Mouse (Mus musculus) thymus, postnatal 36 days (tissue): ENCODE measurements at regions not wholly inside any gene's neighbourhood (a gene's known extent, or its start where the extent isn't known, plus 50 kb on each side); places are given as distances from the start of the nearest gene placed in this dataset.

Experiments
- DNase-seq, 2 experiments: peaks; one replicate each; pipeline ENCODE4 v3.0.0; 2022; ENCODE audit warnings: mixed read lengths in 2 of 2

DNA sequence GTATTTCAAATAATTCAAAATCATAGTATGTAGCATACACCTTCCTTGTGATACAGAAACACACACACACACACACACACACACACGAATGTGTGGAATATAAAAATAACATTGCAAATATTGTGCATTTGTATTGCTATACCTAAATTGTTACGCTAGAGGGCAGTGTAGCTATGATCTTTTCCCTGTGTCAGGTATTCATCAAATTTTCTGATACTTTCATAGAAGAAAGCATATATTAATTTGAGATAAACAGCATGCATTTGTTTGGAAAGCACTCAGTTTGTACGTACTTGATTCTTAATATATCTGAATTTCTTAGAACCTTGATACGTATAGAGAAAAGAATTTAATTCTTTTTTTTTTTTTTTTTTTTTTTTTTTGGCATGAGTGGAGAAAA lies 1700.9 kb upstream of the Sel1l start:
- no peak for DNase-seq

DNA sequence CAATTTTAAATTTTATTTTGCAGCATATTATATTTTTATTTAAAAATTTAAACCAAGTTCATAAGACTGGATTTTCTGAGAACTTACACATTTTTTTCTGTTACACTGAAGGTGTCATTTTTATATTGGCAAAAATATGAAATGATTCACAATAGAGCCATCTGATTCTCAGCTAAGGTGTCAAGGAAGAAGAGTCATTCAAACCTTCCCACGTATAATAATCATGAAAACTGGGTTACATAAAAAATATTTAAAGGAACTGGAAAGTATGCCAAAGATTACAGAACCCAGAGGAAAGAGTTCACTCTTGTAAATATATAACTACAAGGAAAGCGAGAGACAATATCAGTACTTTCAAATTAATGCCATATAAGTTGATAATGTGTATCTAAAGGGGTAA lies 1674.5 kb upstream of the Sel1l start:
- DNase-seq, result no peak

DNA sequence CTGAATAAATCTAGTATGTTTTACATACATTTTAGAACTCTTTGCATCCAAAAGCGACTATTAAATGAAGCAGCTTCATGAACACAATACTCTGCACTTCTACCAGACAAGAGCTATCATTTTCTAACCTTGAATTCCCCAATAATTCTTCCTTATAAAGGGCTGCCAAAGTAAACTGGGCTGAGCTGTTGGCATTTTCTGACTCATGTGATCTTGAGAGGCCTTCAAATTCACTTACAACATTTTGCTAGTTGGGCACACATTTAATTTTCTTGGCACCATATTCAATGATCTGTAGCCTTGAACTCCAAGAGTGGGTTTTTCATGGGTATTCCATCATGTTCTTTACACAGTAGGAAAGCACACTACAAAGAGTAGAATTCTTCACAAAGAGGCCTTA lies 1637.4 kb upstream of the Sel1l start:
- DNase-seq, result no peak

DNA sequence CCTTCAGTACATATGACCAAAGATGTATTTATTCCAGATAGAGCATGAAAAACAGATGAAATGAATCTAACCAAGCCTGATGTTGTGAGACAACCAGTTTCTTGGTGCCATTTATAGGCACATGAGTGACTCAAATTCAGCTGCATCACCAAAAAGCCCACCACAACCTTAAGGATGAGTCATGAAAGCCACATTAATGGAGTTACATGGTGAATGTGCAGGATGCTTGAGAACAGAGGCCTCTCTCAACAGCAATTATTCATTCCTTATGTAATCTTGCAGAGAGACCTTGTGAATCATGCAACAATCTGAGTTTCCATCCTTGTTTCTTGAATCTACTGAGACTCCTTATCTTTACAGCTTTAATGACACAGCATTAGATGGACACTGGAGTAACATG lies 1613.1 kb upstream of the Sel1l start:
- no peak for DNase-seq

DNA sequence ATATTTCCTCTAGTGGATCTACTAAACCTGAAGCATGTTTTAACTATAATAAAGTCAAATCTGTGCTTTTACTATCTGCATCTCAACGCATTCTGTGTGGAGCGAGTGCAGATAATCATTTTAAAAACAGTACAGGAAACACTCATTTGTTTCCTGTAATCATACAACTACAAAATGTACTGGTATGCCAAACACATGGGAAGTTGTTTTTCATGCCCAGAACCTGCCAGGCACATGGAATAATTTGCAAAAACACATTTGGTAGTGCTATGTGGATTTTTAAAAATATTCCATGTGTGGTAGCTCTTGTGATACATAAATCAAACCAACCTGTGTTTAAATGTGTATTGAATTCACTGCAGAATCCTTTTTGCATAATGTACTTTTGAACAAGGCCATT lies 1600.5 kb upstream of the Sel1l start:
- no peak for DNase-seq

DNA sequence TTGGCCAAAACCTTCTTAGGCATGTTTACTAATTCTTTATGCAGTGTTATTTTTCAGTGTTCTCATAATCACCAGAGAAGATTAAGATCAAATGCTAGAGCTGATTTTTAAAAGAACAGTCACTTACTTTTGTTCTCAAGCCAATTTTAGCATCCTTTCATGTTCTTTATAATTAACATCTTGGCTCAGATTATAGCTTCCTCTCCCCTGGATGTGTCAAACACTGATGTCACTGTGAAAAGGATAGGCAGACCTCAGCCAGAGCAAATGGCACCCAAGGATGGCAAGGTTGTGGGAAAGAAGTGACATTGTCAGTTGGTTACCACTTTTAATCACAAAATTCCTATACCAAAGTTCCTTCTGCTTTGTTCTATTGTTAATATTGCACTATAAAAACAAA lies 1580.3 kb upstream of the Sel1l start:
- no peak for DNase-seq

DNA sequence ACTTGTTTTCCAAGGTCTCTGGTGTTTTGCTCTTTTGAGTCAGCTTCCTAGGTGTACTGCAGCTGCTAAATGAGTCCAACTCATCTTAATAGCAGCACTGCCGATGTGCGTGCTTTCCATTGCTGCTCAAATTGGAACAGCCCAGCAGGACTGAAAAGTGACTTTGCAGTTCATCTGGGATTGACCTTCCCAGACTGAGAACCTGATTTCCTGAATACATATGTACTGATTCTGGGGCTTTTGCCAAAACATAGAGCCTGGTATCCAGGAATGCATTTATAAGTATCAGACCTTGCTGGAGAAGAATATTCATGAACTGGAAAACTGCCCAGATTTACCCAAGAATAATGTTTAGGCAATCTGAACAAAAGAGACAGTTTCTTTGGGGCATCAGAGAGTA lies 1579.0 kb upstream of the Sel1l start:
- DNase-seq, result no peak

DNA sequence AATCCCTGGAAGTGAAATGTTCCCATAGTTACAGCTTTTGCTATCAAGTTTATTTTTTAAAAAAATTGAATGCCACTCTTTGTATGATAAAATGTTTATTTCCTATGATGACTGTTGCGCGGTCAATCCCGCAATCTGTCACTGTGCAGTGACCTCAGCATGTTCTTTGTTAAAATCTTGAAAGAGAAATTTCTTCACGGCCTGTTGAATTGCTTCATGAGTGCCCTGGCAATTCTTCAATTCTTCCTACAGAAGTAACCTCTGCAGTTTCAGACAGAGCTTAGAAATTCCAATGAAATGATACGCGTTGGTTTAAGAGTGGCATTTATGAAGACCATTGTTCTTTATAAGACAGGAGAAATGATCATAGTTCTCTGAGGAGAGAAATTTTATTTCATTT lies 1567.4 kb upstream of the Sel1l start:
- DNase-seq, result no peak

DNA sequence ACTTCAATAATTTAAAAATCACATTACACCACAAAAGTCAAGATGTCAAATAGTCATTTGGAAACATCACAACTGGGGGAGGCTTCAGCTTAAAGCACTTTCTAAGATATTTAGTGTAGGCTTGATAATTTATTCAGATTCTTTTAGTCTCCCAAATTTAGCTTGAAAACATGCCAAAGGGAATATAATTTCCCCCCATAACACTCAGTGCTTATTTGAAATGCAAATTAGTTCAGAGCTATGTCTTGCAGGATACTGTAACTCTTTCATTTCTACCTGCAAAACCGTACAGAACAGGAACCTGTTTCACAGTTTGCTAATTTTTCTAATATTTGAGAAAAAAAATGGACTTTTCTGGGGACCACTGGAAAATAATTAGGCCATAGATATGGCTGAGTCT lies 1566.8 kb upstream of the Sel1l start:
- no peak for DNase-seq

DNA sequence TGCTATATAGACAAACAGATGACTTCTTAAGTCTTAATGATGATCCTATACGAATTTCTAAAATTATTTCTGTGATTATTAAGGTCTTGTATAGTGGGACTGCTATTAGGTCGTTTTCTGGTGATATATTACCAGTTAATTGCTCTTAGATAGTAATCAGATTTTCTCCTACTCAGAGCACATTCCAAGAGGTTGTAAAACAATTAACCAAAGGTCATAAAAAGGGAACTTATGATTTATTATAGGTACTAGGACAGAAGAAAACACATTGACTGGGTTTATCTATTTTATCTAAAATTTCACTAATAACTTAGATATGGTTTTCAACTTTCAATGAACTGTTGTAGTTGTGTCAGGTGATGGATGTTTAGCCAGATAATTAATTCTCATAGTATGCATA lies 1536.6 kb upstream of the Sel1l start:
- DNase-seq, result no peak

DNA sequence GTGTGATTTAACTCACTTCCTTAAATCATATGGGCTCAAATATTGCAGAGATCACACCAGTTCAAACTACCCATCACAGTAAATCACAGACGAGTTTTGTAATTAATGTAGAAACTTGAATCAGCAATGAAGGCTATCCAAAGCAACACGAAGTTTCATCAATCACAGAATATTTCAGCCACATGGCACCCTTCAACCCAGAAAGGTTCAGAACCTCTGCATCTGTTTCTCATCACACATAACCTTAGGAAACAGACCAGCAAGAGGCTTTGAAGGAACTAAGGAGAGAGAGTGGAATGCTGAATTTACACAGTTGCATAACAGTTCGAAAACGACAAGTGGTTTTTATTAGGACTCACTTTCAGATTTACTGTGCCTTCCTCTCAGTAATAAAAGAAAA lies 1494.0 kb upstream of the Sel1l start:
- no peak for DNase-seq

DNA sequence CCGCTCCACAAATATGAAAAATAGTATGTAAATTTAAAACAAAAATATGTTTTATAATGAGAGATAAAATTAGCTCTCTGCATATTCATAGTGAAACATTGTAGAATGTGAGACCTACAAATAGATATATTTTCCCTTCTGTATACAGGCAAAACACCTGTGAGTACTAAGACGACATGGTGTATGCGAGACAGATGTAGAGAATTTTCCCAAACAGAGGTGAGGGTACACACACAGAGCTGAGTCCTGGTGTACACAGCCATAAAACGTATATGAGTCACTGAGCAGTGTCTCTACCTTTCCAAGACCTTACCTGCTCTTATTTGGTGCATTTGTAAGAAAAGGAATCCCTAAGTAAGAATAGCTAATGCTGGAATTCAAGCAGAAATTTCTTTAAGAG lies 1493.6 kb upstream of the Sel1l start:
- no peak for DNase-seq

DNA sequence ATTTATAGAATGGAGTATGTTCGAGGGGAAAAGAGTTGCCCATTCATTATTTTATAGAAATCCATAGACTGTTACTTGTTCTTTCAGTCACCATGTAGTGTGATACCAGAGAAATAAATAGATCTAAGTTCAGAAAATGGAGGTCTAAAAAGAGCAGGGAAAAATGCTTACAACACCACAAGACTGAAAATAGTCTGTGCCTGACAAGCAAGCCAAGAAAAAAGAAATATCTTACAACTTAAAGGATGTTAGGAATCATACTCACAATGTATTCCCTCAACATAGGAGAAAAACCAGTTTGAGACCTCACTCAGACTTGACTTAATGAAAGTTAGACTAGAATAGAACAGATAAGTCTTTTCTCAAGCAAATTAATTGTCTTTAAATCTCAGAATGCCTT lies 1486.6 kb upstream of the Sel1l start:
- no peak for DNase-seq

DNA sequence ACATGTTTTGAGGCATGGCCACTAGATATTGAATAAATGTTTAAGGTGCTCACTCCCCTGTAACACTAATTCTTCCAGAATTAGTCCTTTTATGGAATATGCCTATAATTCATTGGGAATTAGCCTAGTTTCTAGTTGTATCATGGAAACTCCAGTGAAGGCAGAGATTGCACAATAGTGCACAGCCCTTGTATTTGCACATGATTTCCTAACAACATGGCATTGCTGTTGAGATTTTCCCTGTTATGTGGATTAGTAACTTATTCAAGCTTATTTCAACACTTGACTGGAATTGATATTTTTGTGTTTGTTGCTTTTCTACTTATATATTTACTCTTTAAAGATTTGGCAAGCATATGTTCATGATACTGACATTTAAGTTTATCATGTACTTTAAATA lies 1463.3 kb upstream of the Sel1l start:
- DNase-seq, result no peak

DNA sequence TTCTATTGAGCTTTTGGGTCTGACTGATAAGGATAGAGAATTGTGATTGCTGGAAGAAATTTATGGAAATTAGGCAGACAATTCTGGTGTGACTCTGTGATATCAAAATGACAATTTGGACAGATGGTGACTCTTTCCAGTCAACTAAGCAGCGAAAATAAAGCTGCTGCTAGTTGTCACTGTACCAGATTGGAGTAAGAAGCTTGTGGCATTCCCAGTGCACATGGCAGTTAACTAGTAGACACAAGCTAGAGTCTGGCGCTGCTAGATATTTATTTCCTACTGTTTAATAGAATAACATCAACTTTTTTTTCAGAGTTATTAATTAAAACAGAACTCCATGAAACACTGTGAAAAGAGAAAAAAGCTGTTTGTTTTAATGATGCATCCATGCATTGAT lies 1432.9 kb upstream of the Sel1l start:
- no peak for DNase-seq

DNA sequence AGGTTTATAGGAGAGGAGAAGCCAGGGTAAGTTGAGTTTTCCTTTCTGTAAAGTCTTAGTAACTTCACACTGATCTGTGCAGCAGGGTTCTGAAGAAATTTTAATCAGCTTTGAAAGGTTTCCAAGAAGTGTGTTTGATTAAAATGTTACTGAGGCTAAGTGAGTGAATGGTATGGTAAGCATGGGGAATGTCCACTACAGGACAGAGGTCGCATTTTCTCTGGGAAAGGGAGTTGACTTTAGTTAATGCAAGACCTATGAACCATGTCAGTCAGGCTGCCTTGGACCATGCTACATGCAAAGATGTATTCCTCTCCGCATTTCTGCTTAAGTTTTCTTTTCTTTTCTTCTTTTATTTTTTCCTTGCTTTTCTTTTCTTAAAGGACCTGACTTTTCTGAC lies 1424.7 kb upstream of the Sel1l start:
- DNase-seq, result no peak

DNA sequence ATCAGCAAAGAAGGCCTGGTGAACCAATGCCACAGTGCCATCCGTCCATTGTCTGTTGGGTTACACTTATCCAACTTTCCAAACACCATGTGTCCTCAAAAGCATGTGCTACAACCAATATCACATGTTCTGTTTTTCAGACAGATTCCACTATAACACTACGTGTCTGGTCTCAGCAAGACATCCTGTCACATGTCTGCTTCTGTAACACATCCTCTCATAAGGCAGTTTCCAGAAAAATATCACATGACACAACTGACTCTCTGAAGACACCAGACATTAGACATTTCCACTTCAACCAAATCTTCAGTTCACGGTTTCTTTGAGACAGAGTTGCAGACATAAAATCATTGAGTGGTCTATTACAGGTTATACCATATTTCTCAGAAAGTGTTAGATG lies 1381.3 kb upstream of the Sel1l start:
- no peak for DNase-seq

DNA sequence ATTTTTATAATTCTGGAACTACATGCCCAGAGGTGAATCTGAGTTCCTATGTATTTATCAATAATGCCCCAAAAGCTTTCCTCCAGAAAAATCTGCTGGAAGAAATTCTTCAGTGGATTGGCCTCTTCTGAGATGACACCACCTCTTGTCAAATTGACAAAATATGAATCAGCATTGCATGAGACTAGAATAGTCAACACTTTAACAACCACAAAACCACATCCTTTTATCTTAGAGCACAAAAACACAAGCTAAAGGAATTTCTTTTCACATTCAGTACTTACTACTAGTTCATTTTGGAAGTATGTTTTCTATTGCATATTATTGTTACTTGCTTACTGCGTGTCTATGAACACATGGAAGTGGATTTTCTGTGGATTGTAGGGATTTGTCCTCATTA lies 1377.9 kb upstream of the Sel1l start:
- DNase-seq, result no peak

DNA sequence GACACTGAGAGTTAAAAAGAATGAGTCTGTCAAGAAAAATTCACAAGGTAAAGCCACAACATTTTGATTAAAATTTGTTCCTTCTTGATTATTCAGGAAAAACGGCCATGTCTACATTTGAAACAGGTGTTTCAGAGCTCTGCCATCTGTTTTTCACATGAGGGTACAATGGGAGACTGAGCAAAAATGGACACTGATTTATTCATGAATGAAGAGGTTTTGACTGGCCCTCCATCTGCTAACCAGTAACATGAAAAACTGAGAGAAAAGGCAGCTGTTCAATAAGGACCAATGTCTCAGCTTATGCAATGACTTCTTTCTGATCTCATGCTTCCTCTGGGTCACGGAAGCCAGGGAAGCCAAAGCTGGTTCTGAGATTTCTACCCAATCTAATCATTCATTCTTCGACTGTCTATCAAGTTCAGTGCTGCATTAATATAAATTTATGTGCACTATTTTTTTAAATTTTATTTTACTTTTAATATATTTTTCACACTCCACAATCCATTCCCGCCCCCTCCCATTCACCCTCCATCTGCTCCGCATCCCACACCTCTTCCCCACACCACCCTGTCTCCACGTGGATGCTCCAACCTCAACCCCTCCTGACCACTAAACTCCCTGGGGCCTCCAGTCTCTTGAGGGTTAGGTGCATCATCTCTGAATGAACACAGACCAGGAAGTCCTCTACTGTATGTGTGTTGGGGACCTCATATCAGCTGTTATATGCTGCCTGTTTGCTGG lies 1372.4 kb upstream of the Sel1l start:
- no peak for DNase-seq

DNA sequence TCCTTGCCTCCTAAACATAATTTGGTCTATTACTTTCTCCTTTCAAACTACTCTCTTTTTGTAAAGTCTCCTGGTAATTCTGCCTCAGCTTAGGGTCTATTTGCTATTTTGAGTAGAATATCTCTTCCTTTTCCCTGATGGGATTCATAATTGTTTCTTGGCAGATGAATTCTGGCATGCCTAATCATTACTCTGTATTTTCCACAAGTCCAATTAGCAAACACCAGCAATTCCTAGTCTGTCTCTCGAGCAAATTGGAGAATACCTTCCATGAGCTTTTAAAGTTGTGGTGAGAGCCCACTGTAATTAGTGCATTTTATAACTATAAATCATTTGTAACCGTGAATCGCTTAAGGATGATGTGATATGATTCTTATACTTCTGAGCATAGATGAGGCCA lies 1358.6 kb upstream of the Sel1l start:
- DNase-seq, result no peak

DNA sequence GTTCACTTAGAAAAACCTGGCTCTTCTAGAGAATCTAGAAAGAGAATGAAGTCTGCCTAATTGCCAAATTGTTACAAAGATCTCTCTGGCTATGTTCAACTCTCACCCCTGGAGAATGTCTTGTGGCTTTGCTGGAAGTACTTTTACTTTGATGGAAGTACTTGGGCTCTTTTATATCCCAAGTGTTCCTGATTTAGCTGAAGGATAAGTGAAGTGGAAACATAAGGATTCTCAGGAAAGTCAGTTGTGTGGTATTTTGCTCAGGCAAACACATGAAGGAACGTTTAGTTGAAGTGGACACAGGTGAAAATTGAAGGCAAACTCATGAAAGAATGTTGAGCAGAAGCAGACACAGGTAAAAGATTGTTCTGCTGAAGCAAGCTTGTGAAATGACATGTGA lies 1340.0 kb upstream of the Sel1l start:
- DNase-seq, result no peak

DNA sequence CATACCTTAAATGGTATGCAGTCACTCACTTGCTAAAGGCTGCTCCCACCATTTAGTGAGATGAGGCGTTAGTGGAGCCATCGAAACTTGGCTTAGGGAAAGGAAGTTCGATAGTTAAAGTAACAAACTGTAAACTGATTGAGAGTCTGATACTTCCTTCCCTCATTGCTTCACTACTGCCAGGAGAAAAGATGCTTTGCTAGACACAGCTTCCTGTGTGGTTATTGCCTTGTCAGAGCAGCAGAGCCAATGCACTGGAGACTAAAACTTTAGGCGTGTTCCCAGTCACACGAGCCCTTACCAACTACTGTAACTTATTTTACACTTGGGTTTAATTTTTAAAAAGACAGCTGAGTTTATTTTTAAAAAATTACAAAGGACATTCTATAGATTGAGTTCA lies 1324.8 kb upstream of the Sel1l start:
- DNase-seq, result no peak

DNA sequence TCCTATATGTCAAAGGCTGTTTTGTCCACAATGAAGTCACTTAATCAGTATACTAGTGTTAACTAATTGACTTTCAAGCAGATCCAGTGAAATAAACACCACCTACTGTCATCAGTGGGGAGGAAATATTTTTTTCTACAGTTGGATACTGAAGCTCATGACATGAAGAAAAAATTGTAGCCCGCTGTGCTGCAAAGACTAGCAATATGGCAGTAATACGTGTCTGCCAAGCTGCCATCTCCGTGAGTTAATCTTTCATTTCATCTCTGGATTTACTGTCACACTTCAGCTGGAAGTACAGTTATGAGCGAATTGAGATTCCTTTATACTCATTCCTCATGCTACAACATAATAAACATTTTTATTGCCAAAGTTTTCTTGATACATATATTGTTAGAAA lies 1311.3 kb upstream of the Sel1l start:
- no peak for DNase-seq

DNA sequence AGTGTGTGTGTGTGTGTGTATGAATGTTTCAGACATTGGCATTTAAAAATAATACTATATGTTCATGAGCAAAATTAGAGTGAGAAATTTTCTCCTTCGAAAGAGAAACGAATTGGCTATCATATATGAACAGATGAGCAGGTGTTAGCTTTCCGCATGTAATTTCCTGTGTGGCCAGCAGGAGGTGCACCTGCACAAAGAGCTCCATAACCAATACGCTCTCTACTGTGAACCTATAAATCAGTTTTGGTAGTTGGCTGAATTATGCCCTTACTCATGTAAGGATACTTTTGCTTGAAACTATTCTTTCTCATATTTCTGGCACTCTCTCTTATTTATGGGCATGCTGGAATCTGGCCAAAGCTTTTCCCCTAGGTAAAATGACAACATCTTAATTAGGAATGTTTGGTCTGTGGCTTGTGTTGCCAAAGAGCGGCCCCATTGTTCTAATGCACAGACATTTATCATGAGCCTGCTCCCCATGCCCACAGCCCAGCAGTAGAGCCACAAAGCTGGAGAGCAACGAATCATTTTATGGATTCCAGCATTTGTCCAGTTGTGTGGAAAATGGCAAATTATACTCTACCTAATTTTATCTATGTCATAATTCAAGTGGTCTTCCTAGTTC lies 1303.8 kb upstream of the Sel1l start:
- DNase-seq, result peak; percentile 37 to 38

DNA sequence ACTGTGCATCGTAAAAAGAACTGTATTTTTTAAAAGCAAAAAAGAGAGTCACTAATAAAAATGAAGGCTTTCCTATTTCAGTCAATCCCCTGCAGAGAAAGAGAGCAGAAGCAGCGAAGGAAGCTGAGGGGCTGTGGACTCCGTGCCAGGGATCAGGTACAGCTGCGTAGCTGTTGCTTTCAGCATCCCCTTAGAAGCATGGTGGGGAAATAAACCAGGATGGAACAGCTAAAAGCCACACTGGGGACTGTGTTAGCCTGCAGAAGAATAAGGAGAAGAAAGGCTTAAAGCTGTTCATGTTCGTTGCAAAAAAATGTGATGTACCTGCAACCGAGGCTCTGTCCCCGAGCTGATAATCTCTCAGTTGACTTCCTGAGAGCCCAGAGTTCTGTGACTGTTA lies 1302.6 kb upstream of the Sel1l start:
- no peak for DNase-seq
